Mouse (Mus musculus) midbrain, embryonic 11.5 days (tissue): ENCODE results near the gene Cd44. TPM values are rescaled to one million over a fixed set of nuclear protein-coding genes. Genes with fewer than 3 reads are reported as not detected.

ENCODE experiments used
- ATAC-seq: fragments of 200-750 bp; cut with Nextera tagmentation; 2 replicates; pipeline ENCODE4 v1.8.0; 2017; ENCODE audit warnings: moderate TSS enrichment, moderate library complexity; ENCODE audit not compliant: low FRiP score
- DNase-seq: peaks from one replicate; pipeline ENCODE4 v3.0.0; 2015; ENCODE audit warnings: low spot score; ENCODE audit errors: missing footprints
- H3K27ac ChIP-seq: fragments of 300-500 bp; sonication (generic); 2 replicates; pipeline ENCODE4 v1.5.1; 2014; ENCODE audit warnings: low read depth, low read length
- H3K27me3 ChIP-seq: fragments of 300-500 bp; sonication (generic); 2 replicates; pipeline ENCODE4 v1.6.1; 2014; ENCODE audit warnings: mild to moderate bottlenecking, low read length, moderate library complexity, mixed read lengths; ENCODE audit not compliant: control insufficient read depth, insufficient read depth
- H3K36me3 ChIP-seq: fragments of 300-500 bp; sonication (generic); 2 replicates; pipeline ENCODE4 v1.6.1; 2014; ENCODE audit warnings: mild to moderate bottlenecking, low read length, moderate library complexity, mixed read lengths; ENCODE audit not compliant: control insufficient read depth, insufficient read depth
- H3K4me1 ChIP-seq: fragments of 300-500 bp; sonication (generic); 2 replicates; pipeline ENCODE4 v1.6.1; 2014; ENCODE audit warnings: low read length; ENCODE audit not compliant: control insufficient read depth, insufficient read depth
- H3K4me2 ChIP-seq: fragments of 300-500 bp; sonication (generic); 2 replicates; pipeline ENCODE4 v1.6.1; 2014; ENCODE audit warnings: mild to moderate bottlenecking, moderate library complexity
- H3K4me3 ChIP-seq: fragments of 300-500 bp; sonication (generic); 2 replicates; pipeline ENCODE4 v1.5.1; 2014; ENCODE audit warnings: low read depth, low read length
- H3K9ac ChIP-seq: fragments of 300-500 bp; sonication (generic); 2 replicates; pipeline ENCODE4 v1.6.1; 2014; ENCODE audit warnings: low read length
- H3K9me3 ChIP-seq: fragments of 300-500 bp; sonication (generic); 2 replicates; pipeline ENCODE4 v1.6.1; 2016; ENCODE audit warnings: low read length; ENCODE audit not compliant: control insufficient read depth
- WGBS: fragments of 180-500 bp; shearing (Covaris S2); extraction: QIAGEN DNeasy Blood & Tissue Kit; methylation state at CpG from one replicate; pipeline ENCODE4 v1.1.7; 2014; 5-methylcytosine and 5-hydroxymethylcytosine counted together
- polyA plus RNA-seq: library from polyadenylated mRNA; unstranded; fragments of >200 nt; fragmentation: Nextera tagmentation; extraction: Ambion mirVana; gene quantifications from 2 replicates; pipeline ENCODE4 v1.2.1, GENCODE M21; 2014

Cd44 gene
- 3.0 and 3.4 TPM in 2 replicates for polyA plus RNA-seq

DNA sequence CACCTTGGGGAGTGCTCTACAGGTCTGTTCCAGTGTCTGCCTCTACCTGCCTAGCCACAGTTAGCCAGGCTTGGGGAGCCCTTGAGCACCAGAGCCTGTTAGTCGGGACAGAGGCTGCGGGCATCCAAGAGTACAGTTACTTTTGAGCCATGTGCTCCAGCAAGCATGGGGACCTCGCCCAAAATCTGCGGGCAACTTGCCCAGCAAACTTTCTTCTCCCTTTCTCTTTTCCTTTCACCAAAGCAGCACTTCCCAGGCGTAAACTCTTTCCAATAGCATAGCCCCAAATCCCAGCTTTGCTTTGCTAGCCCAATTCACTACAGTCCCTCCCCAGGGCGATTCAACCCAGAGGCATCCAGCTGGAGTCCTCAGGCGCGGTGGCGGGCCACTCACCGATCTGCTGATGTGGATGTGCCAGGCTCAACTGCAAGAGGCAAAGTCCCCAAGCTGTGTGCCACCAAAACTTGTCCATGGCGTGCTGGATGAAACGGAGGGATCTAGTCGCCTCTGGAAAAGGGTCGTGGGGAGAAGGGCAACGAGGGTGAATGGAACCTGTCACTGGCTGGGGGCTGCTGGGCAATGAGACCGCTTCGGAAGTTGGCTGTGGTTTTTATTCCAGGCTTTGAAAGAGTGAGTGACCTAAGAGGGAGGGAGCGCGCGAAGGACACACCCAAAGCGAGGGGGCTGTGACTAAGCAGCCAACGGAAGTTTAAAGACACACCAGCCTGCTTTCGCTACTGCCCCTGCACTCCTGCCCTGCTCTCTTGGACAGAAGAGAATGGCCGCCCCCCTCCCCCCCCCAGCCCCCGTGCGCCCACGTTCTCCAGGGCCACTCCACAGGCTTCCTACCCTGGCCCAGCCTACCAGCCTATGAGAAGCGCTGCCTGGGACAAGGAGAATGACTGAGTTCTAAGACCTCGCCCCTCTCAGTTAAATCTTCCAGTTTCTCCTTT, at the start of gene Cd44:
Gene Cd44, minus strand, starts transcription at position 791 of the 953 bp plus-strand sequence.
- Histone ChIP-seq H3K4me1 (peaks cover 2% of the 10 kb centered on the region; the same call in 1 of the 2 replicates), H3K36me3 (no peaks in the 10 kb centered on the region), H3K9ac (peak within 1 kb of the TSS; percentile 57), H3K4me3 (peak within 1 kb of the TSS; percentile 35), H3K27ac (no peak within 1 kb of the TSS), H3K4me2 (peak within 1 kb of the TSS; percentile 74), H3K9me3 (no peaks in the 10 kb centered on the region), H3K27me3 (no peaks in the 10 kb centered on the region; the same call in 1 of the 2 replicates)
- peak; percentile 94 for DNase-seq
- peak; percentile 83 for ATAC-seq
- 1% methylated on average over 28 of the region's 29 CpGs for WGBS

- no peak for ATAC-seq
Measured at GRCm38 (mm10) chr2:102948481-102948857, 47.0 kb upstream of the Cd44 start.

DNA sequence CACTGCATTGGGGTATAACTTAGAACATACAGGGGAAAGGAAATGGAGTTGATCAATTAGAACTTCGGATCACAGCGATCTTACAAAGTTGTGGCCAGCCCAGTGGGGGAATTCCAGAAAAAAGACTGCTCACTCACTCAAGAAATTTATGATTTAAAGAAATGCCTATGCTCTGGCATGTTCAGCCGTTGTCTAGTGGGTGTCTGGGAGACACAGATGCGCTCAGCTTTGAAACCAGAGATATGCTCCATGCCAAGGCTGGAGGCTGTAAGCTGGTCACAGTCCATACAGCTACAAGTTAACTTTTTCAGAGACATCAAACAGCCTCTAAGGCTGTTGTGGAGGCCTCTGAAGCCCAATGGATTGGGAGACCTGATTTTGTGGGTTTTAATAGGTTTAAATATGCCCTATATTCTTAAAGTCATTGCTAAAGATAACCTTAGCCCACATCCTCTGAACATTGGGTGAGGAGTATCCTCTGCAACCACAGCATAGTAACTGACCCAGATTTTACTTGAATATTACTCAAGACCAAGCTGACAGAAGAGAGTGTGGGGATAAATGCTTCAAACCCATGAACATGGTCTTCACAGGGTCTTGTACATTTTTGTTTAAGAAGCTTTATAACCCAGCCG, 46.5 kb upstream of the Cd44 start:
- no peaks in the 10 kb centered on the region for H3K9me3 ChIP-seq
- H3K4me1 ChIP-seq, result no peaks in the 10 kb centered on the region; the same call in 1 of the 2 replicates
- DNase-seq (no peak), ATAC-seq (no peak)
- WGBS, result 93% methylated on average over 5 of the region's 5 CpGs
- H3K36me3 ChIP-seq, result no peaks in the 10 kb centered on the region
- H3K4me3 ChIP-seq, result no peak overlapping the region
- H3K4me2 ChIP-seq, result no peak overlapping the region
- no peaks in the 10 kb centered on the region for H3K27me3 ChIP-seq
- H3K27ac ChIP-seq, result no peak overlapping the region
- H3K9ac ChIP-seq, result no peak overlapping the region

More at GRCm38 (mm10) chr2:102948481-102948857, 47.0 kb upstream of the Cd44 start:
- Histone ChIP-seq H3K27me3 (no peaks in the 10 kb centered on the region), H3K9ac (no peak overlapping the region), H3K4me1 (no peaks in the 10 kb centered on the region; the same call in 1 of the 2 replicates), H3K27ac (no peak overlapping the region), H3K4me3 (no peak overlapping the region), H3K36me3 (no peaks in the 10 kb centered on the region), H3K9me3 (no peaks in the 10 kb centered on the region), H3K4me2 (no peak overlapping the region)
- WGBS, result 83% methylated on average over 4 of the region's 4 CpGs
- no peak for DNase-seq

DNA sequence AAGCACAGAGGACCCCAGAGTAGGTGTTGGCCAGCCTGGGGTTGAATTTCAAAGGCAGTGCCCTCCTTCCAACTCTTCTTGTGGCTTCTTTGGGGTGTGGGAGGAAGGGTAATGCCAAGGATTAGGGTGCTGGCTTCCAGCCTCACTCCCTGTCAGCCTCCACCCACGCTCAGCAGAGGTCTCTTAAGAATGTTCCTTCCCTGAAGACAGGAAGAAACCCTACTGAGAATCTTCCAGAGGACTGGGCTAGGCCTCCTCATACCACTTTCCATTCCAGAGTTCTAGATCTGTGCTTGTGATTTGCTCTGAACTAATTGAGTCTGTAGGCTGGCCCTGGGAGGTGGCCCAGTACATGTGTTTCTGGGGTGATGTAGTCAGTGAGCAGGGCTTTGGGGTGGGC, 43.6 kb upstream of the Cd44 start:
- no peak overlapping the region for H3K4me2 ChIP-seq
- no peaks in the 10 kb centered on the region for H3K36me3 ChIP-seq
- no peak overlapping the region for H3K27ac ChIP-seq
- no peaks in the 10 kb centered on the region for H3K27me3 ChIP-seq
- no peaks in the 10 kb centered on the region for H3K9me3 ChIP-seq
- ATAC-seq, result no peak
- no peak overlapping the region for H3K4me3 ChIP-seq
- no peaks in the 10 kb centered on the region; the same call in 1 of the 2 replicates for H3K4me1 ChIP-seq
- no peak for DNase-seq
- 29% methylated on average over 1 of the region's 1 CpGs for WGBS
- H3K9ac ChIP-seq, result no peak overlapping the region

- Histone ChIP-seq H3K27ac (no peak overlapping the region), H3K4me3 (no peak overlapping the region), H3K27me3 (no peaks in the 10 kb centered on the region), H3K9me3 (no peaks in the 10 kb centered on the region), H3K36me3 (no peaks in the 10 kb centered on the region), H3K9ac (no peak overlapping the region), H3K4me2 (no peak overlapping the region), H3K4me1 (no peaks in the 10 kb centered on the region; the same call in 1 of the 2 replicates)
- ATAC-seq (no peak), DNase-seq (no peak)
- 84% methylated on average over 7 of the region's 7 CpGs for WGBS
Measured at GRCm38 (mm10) chr2:102944415-102945012, 43.0 kb upstream of the Cd44 start.

DNA sequence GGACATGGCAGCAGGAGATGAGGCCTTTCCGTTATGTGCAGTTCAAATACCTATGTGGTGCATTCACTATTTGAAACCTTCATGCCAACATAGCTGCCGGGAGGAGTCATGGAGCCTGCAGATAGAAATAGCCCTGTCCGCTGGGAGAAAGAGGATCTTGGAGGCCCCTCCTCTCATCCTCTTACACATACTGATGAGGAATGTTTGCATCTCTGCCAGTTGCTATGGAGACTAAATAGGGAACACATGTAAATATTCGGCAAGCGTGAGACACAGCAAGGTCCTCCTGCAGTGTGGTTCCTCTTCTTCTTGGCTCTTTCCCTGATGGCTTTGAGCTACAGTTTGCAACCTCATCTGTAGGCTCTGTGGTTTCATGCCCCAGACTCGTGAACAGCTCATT, 42.5 kb upstream of the Cd44 start:
- Histone ChIP-seq H3K4me3 (no peak overlapping the region), H3K9me3 (no peaks in the 10 kb centered on the region), H3K4me2 (no peak overlapping the region), H3K4me1 (no peaks in the 10 kb centered on the region; the same call in 1 of the 2 replicates), H3K36me3 (no peaks in the 10 kb centered on the region), H3K27me3 (no peaks in the 10 kb centered on the region), H3K9ac (no peak overlapping the region), H3K27ac (no peak overlapping the region)
- DNase-seq (no peak), ATAC-seq (peak; percentile 75; the same call in 1 of the 2 replicates)
- whole genome bisulfite sequencing, result 47% methylated on average over 6 of the region's 6 CpGs

DNA sequence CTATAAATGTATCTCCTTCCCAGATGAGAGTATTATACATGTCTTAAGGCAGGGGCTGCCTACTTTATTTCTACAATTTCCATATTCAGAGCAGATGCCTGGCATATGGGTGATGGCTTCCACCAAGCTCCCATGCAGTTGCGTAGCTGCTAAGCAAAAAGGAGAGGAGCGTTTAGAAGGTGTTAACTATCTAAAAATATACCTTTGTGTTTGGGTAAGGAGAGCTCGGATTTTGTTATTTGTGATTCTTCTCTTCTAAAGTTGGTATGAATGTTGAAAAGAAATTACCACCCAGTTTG, 41.3 kb upstream of the Cd44 start:
- ATAC-seq (no peak), DNase-seq (no peak)
- Histone ChIP-seq H3K9ac (no peak overlapping the region), H3K4me3 (no peak overlapping the region), H3K4me2 (no peak overlapping the region), H3K27ac (no peak overlapping the region), H3K36me3 (no peaks in the 10 kb centered on the region), H3K4me1 (no peaks in the 10 kb centered on the region; the same call in 1 of the 2 replicates), H3K9me3 (no peaks in the 10 kb centered on the region), H3K27me3 (no peaks in the 10 kb centered on the region)
- WGBS, result 94% methylated on average over 3 of the region's 3 CpGs

DNA sequence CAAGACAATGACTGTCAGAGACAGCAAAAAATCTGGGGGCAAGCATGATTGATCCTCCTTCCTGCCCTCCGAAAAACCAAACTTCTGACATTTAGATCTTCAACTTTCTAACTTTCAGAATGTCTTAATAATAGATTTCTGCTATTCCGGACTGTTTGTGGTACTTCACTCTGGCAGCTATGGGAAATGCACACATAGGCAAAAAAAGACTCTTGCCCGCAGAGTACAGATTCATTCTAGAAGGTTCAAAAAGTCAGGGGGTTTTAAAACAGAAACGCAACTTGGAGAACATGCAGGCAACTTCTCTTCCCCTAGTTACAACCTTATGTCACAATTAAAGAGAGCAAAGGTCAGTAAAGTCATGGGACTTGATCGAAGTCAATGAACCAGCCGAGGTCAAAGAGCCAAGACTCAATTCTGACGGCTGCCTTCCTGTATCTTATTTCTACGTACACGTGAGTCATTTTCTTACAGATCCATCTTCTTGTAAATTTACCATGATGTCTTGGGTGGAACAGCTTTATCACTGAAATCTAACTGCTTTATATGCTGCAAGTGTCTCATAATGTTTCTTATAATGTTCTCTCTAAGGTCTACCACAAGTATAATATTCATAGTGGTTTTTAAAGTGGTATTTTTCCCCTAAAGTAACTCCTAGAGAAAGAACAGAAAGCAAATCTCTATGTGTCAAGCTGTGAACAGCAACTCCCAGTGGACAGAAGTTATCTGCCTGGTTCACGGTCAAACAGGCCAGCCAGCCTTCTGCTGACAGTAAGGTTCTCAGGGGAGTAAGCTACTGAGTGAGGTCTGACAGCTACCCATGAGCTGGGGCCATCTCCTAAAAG, 40.7 kb upstream of the Cd44 start:
- 82% methylated on average over 10 of the region's 10 CpGs for WGBS
- no peak overlapping the region for H3K4me3 ChIP-seq
- H3K4me1 ChIP-seq, result no peaks in the 10 kb centered on the region; the same call in 1 of the 2 replicates
- ATAC-seq (no peak), DNase-seq (no peak)
- H3K27me3 ChIP-seq, result no peaks in the 10 kb centered on the region
- H3K36me3 ChIP-seq, result no peaks in the 10 kb centered on the region
- H3K27ac ChIP-seq, result no peak overlapping the region
- H3K4me2 ChIP-seq, result no peak overlapping the region
- no peak overlapping the region for H3K9ac ChIP-seq
- no peaks in the 10 kb centered on the region for H3K9me3 ChIP-seq
